8 mouse cellular contexts compared by ENCODE assay signal in the genomic region with DNA sequence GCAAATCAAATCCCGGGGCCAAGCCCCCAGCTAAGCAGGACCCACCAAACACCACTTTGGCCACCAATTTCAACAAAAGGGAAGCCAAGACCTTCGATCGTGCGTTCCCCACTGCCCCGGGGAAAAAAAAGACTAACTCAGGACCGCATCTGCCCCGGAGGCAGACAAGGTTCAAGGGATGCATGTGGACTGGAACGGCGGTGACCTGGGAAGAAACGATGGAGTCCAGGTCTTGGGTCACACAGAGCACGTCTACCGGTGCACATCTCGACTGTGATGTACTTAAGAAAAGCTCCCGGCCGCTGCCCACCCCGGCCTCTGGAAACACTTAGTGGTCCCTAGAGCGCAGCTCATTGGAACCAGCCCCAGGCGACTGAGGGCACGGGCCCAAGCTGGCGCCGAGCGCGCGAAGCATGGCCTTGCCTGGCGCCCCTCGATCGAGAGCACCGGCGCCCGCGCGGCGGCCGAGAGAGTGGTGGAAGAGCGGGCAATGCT. TPM values are rescaled to one million over a fixed set of nuclear protein-coding genes. Genes with fewer than 3 reads are reported as not detected.
DNase-seq lines count a peak whose midpoint lies in the region; ATAC-seq and TF ChIP-seq lines count a peak whose summit lies in the region.

No protein-coding gene starts in this region.

- H3K27me3 ChIP-seq in thymus, adult 2 months (ENCODE audit: control insufficient read depth, insufficient read depth, low read length) = peaks cover 7% of the 10 kb centered on the region; the same call in 1 of the 2 replicates
- peaks cover 4% of the 10 kb centered on the region; the same call in 1 of the 2 replicates for H3K27me3 ChIP-seq in embryonic facial prominence, embryonic 15.5 days
- H3K27me3 ChIP-seq in hindbrain, embryonic 10.5 days (ENCODE audit: insufficient read depth, poor library complexity, severe bottlenecking) = peaks cover 38% of the 10 kb centered on the region
- H3K27me3 ChIP-seq in liver, embryonic 15.5 days = peaks cover 64% of the 10 kb centered on the region
- H3K27me3 ChIP-seq in stomach, embryonic 15.5 days (replicated peaks) = 0 out of 2 replicates have a peak, but pooled peaks cover 3% of the 10 kb centered on the region

- H3K36me3 ChIP-seq in thymus, adult 2 months (ENCODE audit: control insufficient read depth, insufficient read depth, low read length) = no peaks in the 10 kb centered on the region
- H3K36me3 ChIP-seq in embryonic facial prominence, embryonic 15.5 days = no peaks in the 10 kb centered on the region
- H3K36me3 ChIP-seq in hindbrain, embryonic 10.5 days = no peaks in the 10 kb centered on the region
- H3K36me3 ChIP-seq in liver, embryonic 15.5 days (replicated peaks) = no peaks in the 10 kb centered on the region
- no peaks in the 10 kb centered on the region for H3K36me3 ChIP-seq in stomach, embryonic 15.5 days

- DNase-seq in thymus, adult 2 months = no peak
- DNase-seq in thymus, postnatal 36 days = no peak
- peak; percentile 68 for DNase-seq in hindbrain, embryonic 10.5 days (ENCODE audit: low spot score)

- TF ChIP-seq CTCF in thymus, adult 2 months (IDR thresholded peaks at IDR 0.05; ENCODE audit: borderline replicate concordance, control insufficient read depth, extremely low read depth, insufficient read depth, low read length, poor library complexity) = no peak

- H3K4me3 ChIP-seq in thymus, adult 2 months (ENCODE audit: control insufficient read depth, insufficient read depth, low read length) = 0 out of 2 replicates have a peak overlapping the region, but pooled peaks have one; percentile 4
- H3K4me3 ChIP-seq in embryonic facial prominence, embryonic 15.5 days (replicated peaks) = peak overlapping the region; percentile 66
- H3K4me3 ChIP-seq in hindbrain, embryonic 10.5 days = peak overlapping the region; percentile 63
- H3K4me3 ChIP-seq in liver, embryonic 15.5 days (replicated peaks) = peak overlapping the region; percentile 32
- peak overlapping the region; percentile 77 for H3K4me3 ChIP-seq in stomach, embryonic 15.5 days (replicated peaks)

- no peak for TF ChIP-seq POLR2A in thymus, adult 2 months (IDR thresholded peaks at IDR 0.05; ENCODE audit: control insufficient read depth, extremely low read depth, insufficient read depth, low read length, poor library complexity)

- H3K9me3 ChIP-seq in embryonic facial prominence, embryonic 15.5 days (replicated peaks) = no peaks in the 10 kb centered on the region
- H3K9me3 ChIP-seq in hindbrain, embryonic 10.5 days = no peaks in the 10 kb centered on the region
- no peaks in the 10 kb centered on the region for H3K9me3 ChIP-seq in liver, embryonic 15.5 days (replicated peaks)
- no peaks in the 10 kb centered on the region for H3K9me3 ChIP-seq in stomach, embryonic 15.5 days

- H3K4me2 ChIP-seq in embryonic facial prominence, embryonic 15.5 days (replicated peaks) = peak overlapping the region; percentile 59
- H3K4me2 ChIP-seq in liver, embryonic 15.5 days = peak overlapping the region; percentile 50
- H3K4me2 ChIP-seq in stomach, embryonic 15.5 days = peak overlapping the region; percentile 72

- H3K27ac ChIP-seq in thymus, adult 2 months (ENCODE audit: control insufficient read depth, insufficient read depth, low read length) = no peak overlapping the region
- peak overlapping the region; percentile 82 for H3K27ac ChIP-seq in embryonic facial prominence, embryonic 15.5 days (replicated peaks)
- peak overlapping the region; percentile 86 for H3K27ac ChIP-seq in hindbrain, embryonic 10.5 days
- no peak overlapping the region for H3K27ac ChIP-seq in liver, embryonic 15.5 days (replicated peaks)
- H3K27ac ChIP-seq in stomach, embryonic 15.5 days = peak overlapping the region; percentile 86

- H3K9ac ChIP-seq in embryonic facial prominence, embryonic 15.5 days = peak overlapping the region; percentile 79
- no peak overlapping the region for H3K9ac ChIP-seq in liver, embryonic 15.5 days
- H3K9ac ChIP-seq in stomach, embryonic 15.5 days = peak overlapping the region; percentile 84

- peak; percentile 31; the same call in 1 of the 2 replicates for ATAC-seq in embryonic facial prominence, embryonic 15.5 days (ENCODE audit: insufficient number of reproducible peaks, low FRiP score, low TSS enrichment, low read depth)
- ATAC-seq in liver, embryonic 15.5 days (ENCODE audit: insufficient read depth) = no peak
- peak; percentile 9; the same call in 1 of the 2 replicates for ATAC-seq in stomach, embryonic 15.5 days (ENCODE audit: insufficient read depth, low FRiP score, low read depth)
- ATAC-seq in monocyte, adult 5-6 weeks (replicated peaks; ENCODE audit: insufficient number of reproducible peaks, low FRiP score, low TSS enrichment, poor library complexity, severe bottlenecking) = no peak
- ATAC-seq in activated CD4-positive, CD25-positive, alpha-beta regulatory T cell, adult 4 months = no peak

- 6% methylated on average over 35 of the region's 35 CpGs for WGBS in thymus, adult 2 months
- WGBS in embryonic facial prominence, embryonic 15.5 days = under 1% methylated on average over 35 of the region's 35 CpGs
- under 1% methylated on average over 35 of the region's 35 CpGs for WGBS in hindbrain, embryonic 10.5 days
- WGBS in liver, embryonic 15.5 days (ENCODE audit: insufficient replicate concordance) = 2% methylated on average over 35 of the region's 35 CpGs
- under 1% methylated on average over 35 of the region's 35 CpGs for WGBS in stomach, embryonic 15.5 days

- H3K4me1 ChIP-seq in thymus, adult 2 months (replicated peaks; ENCODE audit: control insufficient read depth, insufficient read depth, low read length) = no peaks in the 10 kb centered on the region
- H3K4me1 ChIP-seq in embryonic facial prominence, embryonic 15.5 days = peaks cover 37% of the 10 kb centered on the region
- H3K4me1 ChIP-seq in hindbrain, embryonic 10.5 days (replicated peaks) = peaks cover 50% of the 10 kb centered on the region
- no peaks in the 10 kb centered on the region for H3K4me1 ChIP-seq in liver, embryonic 15.5 days (replicated peaks)
- peaks cover 14% of the 10 kb centered on the region for H3K4me1 ChIP-seq in stomach, embryonic 15.5 days

RNA-seq across cellular contexts. Expression of a gene that starts 0.6 kb away (rescaled TPM):
- 0.65 and 0.71 TPM in 2 replicates for polyA plus RNA-seq in thymus, adult 2 months (2012; rRNA removed)
- 24.0 and 24.6 TPM in 2 replicates for polyA plus RNA-seq in embryonic facial prominence, embryonic 15.5 days (2015; fragmentation: Nextera tagmentation; extraction: Ambion mirVana)
- 13.5 and 16.9 TPM in 2 replicates for polyA plus RNA-seq in hindbrain, embryonic 10.5 days (2016; fragmentation: Nextera tagmentation; extraction: Ambion mirVana)
- 0.23 and 0.30 TPM in 2 replicates for polyA plus RNA-seq in liver, embryonic 15.5 days (2015; fragmentation: Nextera tagmentation; extraction: Ambion mirVana)
- 17.4 and 20.9 TPM in 2 replicates for polyA plus RNA-seq in stomach, embryonic 15.5 days (2015; fragmentation: Nextera tagmentation; extraction: Ambion mirVana)
- not detected in 3 replicates for total RNA-seq in monocyte, adult 5-6 weeks (2017)
- not detected for polyA plus RNA-seq in activated CD4-positive, CD25-positive, alpha-beta regulatory T cell, adult 4 months (2017; shearing (Covaris generic))

Comparison
In these comparisons a context has a peak if more than half of its experiments do, and no peak if none do; other contexts are left out.
1. H3K27ac ChIP-seq: peak in embryonic facial prominence, embryonic 15.5 days (single experiment), hindbrain, embryonic 10.5 days (single experiment) and stomach, embryonic 15.5 days (single experiment); none in thymus, adult 2 months (single experiment) and liver, embryonic 15.5 days (single experiment).
2. H3K4me3 ChIP-seq: peak in every context shown above with its lines; median percentile 77 in stomach, embryonic 15.5 days; 66 in embryonic facial prominence, embryonic 15.5 days; 63 in hindbrain, embryonic 10.5 days; 32 in liver, embryonic 15.5 days; 4 in thymus, adult 2 months.
3. ATAC-seq: peak in embryonic facial prominence, embryonic 15.5 days (single experiment) and stomach, embryonic 15.5 days (single experiment); none in liver, embryonic 15.5 days (single experiment), monocyte, adult 5-6 weeks (single experiment) and activated CD4-positive, CD25-positive, alpha-beta regulatory T cell, adult 4 months (single experiment).
4. Peak in every context shown above with its lines, with median percentiles within 50 percentile points of each other: H3K4me2 ChIP-seq.